Mouse (Mus musculus): ENCODE measurements around the gene Stim2. TPM values are rescaled to one million over a fixed set of nuclear protein-coding genes. Genes with fewer than 3 reads are reported as not detected.
A peak's percentile ranks its signal among the peaks of the same experiment; 100 is the strongest.

The Stim2 gene
- polyA plus RNA-seq, 1 experiment, result 41.2 TPM

GRCm38 (mm10) chr5:54025630-54026029, 27.3 kb downstream of the Stim2 start:
- H3K36me3 ChIP-seq (ENCODE audit: control insufficient read depth, insufficient read depth, low read length), result no peaks in the 10 kb centered on the region
- H3K4me3 ChIP-seq (ENCODE audit: control insufficient read depth, insufficient read depth, low read length), result no peak overlapping the region
- 51% methylated on average over 2 of the region's 2 CpGs for WGBS
- no peaks in the 10 kb centered on the region for H3K27me3 ChIP-seq (ENCODE audit: control insufficient read depth, insufficient read depth, low read length)
- TF ChIP-seq POLR2A (IDR thresholded peaks at IDR 0.05; ENCODE audit: control insufficient read depth, extremely low read depth, insufficient read depth, low read length, poor library complexity), result no peak
- no peak for TF ChIP-seq CTCF (IDR thresholded peaks at IDR 0.05; ENCODE audit: borderline replicate concordance, control insufficient read depth, extremely low read depth, insufficient read depth, low read length, poor library complexity)
- peaks cover 3% of the 10 kb centered on the region; the same call in 1 of the 2 replicates for H3K4me1 ChIP-seq (replicated peaks; ENCODE audit: control insufficient read depth, insufficient read depth, low read length)
- DNase-seq, result no peak
- no peak overlapping the region for H3K27ac ChIP-seq (ENCODE audit: control insufficient read depth, insufficient read depth, low read length)

- H3K27ac ChIP-seq (ENCODE audit: control insufficient read depth, insufficient read depth, low read length), result no peak overlapping the region
- H3K4me1 ChIP-seq (replicated peaks; ENCODE audit: control insufficient read depth, insufficient read depth, low read length), result peaks cover 2% of the 10 kb centered on the region; the same call in 1 of the 2 replicates
- no peaks in the 10 kb centered on the region for H3K27me3 ChIP-seq (ENCODE audit: control insufficient read depth, insufficient read depth, low read length)
- DNase-seq, result no peak
- H3K4me3 ChIP-seq (ENCODE audit: control insufficient read depth, insufficient read depth, low read length), result no peak overlapping the region
- TF ChIP-seq CTCF (IDR thresholded peaks at IDR 0.05; ENCODE audit: borderline replicate concordance, control insufficient read depth, extremely low read depth, insufficient read depth, low read length, poor library complexity) (no peak), POLR2A (IDR thresholded peaks at IDR 0.05; ENCODE audit: control insufficient read depth, extremely low read depth, insufficient read depth, low read length, poor library complexity) (no peak)
- no peaks in the 10 kb centered on the region for H3K36me3 ChIP-seq (ENCODE audit: control insufficient read depth, insufficient read depth, low read length)
- WGBS, result 93% methylated on average over 5 of the region's 5 CpGs
Measured at GRCm38 (mm10) chr5:54033217-54033616, 34.9 kb downstream of the Stim2 start.

- peaks cover 5% of the 10 kb centered on the region for H3K4me1 ChIP-seq (replicated peaks; ENCODE audit: control insufficient read depth, insufficient read depth, low read length)
- WGBS, result 69% methylated on average over 1 of the region's 1 CpGs
- no peak overlapping the region for H3K27ac ChIP-seq (ENCODE audit: control insufficient read depth, insufficient read depth, low read length)
- no peak for TF ChIP-seq CTCF (IDR thresholded peaks at IDR 0.05; ENCODE audit: borderline replicate concordance, control insufficient read depth, extremely low read depth, insufficient read depth, low read length, poor library complexity)
- no peak for TF ChIP-seq POLR2A (IDR thresholded peaks at IDR 0.05; ENCODE audit: control insufficient read depth, extremely low read depth, insufficient read depth, low read length, poor library complexity)
- H3K36me3 ChIP-seq (ENCODE audit: control insufficient read depth, insufficient read depth, low read length), result no peaks in the 10 kb centered on the region
- no peaks in the 10 kb centered on the region for H3K27me3 ChIP-seq (ENCODE audit: control insufficient read depth, insufficient read depth, low read length)
- H3K4me3 ChIP-seq (ENCODE audit: control insufficient read depth, insufficient read depth, low read length), result no peak overlapping the region
- no peak for DNase-seq
Measured at GRCm38 (mm10) chr5:54034680-54035079, 36.4 kb downstream of the Stim2 start.

- H3K4me3 ChIP-seq (ENCODE audit: control insufficient read depth, insufficient read depth, low read length), result no peak overlapping the region
- H3K27ac ChIP-seq (ENCODE audit: control insufficient read depth, insufficient read depth, low read length), result no peak overlapping the region
- WGBS, result 50% methylated on average over 4 of the region's 4 CpGs
Measured at GRCm38 (mm10) chr5:54038615-54039014, 40.3 kb downstream of the Stim2 start.

GRCm38 (mm10) chr5:54040527-54040926, 42.2 kb downstream of the Stim2 start:
- DNase-seq, result no peak
- H3K4me3 ChIP-seq (ENCODE audit: control insufficient read depth, insufficient read depth, low read length), result no peak overlapping the region
- peaks cover 12% of the 10 kb centered on the region for H3K4me1 ChIP-seq (replicated peaks; ENCODE audit: control insufficient read depth, insufficient read depth, low read length)
- H3K27ac ChIP-seq (ENCODE audit: control insufficient read depth, insufficient read depth, low read length), result no peak overlapping the region
- no peaks in the 10 kb centered on the region for H3K27me3 ChIP-seq (ENCODE audit: control insufficient read depth, insufficient read depth, low read length)
- 87% methylated on average over 8 of the region's 8 CpGs for WGBS
- H3K36me3 ChIP-seq (ENCODE audit: control insufficient read depth, insufficient read depth, low read length), result no peaks in the 10 kb centered on the region
- TF ChIP-seq POLR2A (IDR thresholded peaks at IDR 0.05; ENCODE audit: control insufficient read depth, extremely low read depth, insufficient read depth, low read length, poor library complexity) (no peak), CTCF (IDR thresholded peaks at IDR 0.05; ENCODE audit: borderline replicate concordance, control insufficient read depth, extremely low read depth, insufficient read depth, low read length, poor library complexity) (no peak)

More at GRCm38 (mm10) chr5:54038615-54039014, 40.3 kb downstream of the Stim2 start:
- no peak for DNase-seq
- Histone ChIP-seq H3K27me3 (ENCODE audit: control insufficient read depth, insufficient read depth, low read length) (no peaks in the 10 kb centered on the region), H3K36me3 (ENCODE audit: control insufficient read depth, insufficient read depth, low read length) (no peaks in the 10 kb centered on the region), H3K4me1 (replicated peaks; ENCODE audit: control insufficient read depth, insufficient read depth, low read length) (peaks cover 5% of the 10 kb centered on the region; the same call in 1 of the 2 replicates)
- no peak for TF ChIP-seq CTCF (IDR thresholded peaks at IDR 0.05; ENCODE audit: borderline replicate concordance, control insufficient read depth, extremely low read depth, insufficient read depth, low read length, poor library complexity)
- TF ChIP-seq POLR2A (IDR thresholded peaks at IDR 0.05; ENCODE audit: control insufficient read depth, extremely low read depth, insufficient read depth, low read length, poor library complexity), result no peak

GRCm38 (mm10) chr5:54042013-54042412, 43.7 kb downstream of the Stim2 start:
- no peak for TF ChIP-seq CTCF (IDR thresholded peaks at IDR 0.05; ENCODE audit: borderline replicate concordance, control insufficient read depth, extremely low read depth, insufficient read depth, low read length, poor library complexity)
- TF ChIP-seq POLR2A (IDR thresholded peaks at IDR 0.05; ENCODE audit: control insufficient read depth, extremely low read depth, insufficient read depth, low read length, poor library complexity), result no peak
- H3K4me1 ChIP-seq (replicated peaks; ENCODE audit: control insufficient read depth, insufficient read depth, low read length), result peaks cover 17% of the 10 kb centered on the region
- over 99% methylated on average over 7 of the region's 7 CpGs for WGBS
- H3K27ac ChIP-seq (ENCODE audit: control insufficient read depth, insufficient read depth, low read length), result no peak overlapping the region
- no peak for DNase-seq
- no peaks in the 10 kb centered on the region for H3K27me3 ChIP-seq (ENCODE audit: control insufficient read depth, insufficient read depth, low read length)
- H3K36me3 ChIP-seq (ENCODE audit: control insufficient read depth, insufficient read depth, low read length), result no peaks in the 10 kb centered on the region
- H3K4me3 ChIP-seq (ENCODE audit: control insufficient read depth, insufficient read depth, low read length), result no peak overlapping the region

- 3% methylated on average over 3 of the region's 3 CpGs for WGBS
- Histone ChIP-seq H3K27ac (ENCODE audit: control insufficient read depth, insufficient read depth, low read length) (peak overlapping the region; percentile 3; the same call in 1 of the 2 replicates), H3K27me3 (ENCODE audit: control insufficient read depth, insufficient read depth, low read length) (no peaks in the 10 kb centered on the region), H3K36me3 (ENCODE audit: control insufficient read depth, insufficient read depth, low read length) (no peaks in the 10 kb centered on the region), H3K4me3 (ENCODE audit: control insufficient read depth, insufficient read depth, low read length) (no peak overlapping the region), H3K4me1 (replicated peaks; ENCODE audit: control insufficient read depth, insufficient read depth, low read length) (peaks cover 15% of the 10 kb centered on the region)
- peak; percentile 14 for DNase-seq
- TF ChIP-seq POLR2A (IDR thresholded peaks at IDR 0.05; ENCODE audit: control insufficient read depth, extremely low read depth, insufficient read depth, low read length, poor library complexity), result no peak
- TF ChIP-seq CTCF (IDR thresholded peaks at IDR 0.05; ENCODE audit: borderline replicate concordance, control insufficient read depth, extremely low read depth, insufficient read depth, low read length, poor library complexity), result no peak
Measured at GRCm38 (mm10) chr5:54045523-54045922, 47.2 kb downstream of the Stim2 start.

Measured in thymus, adult 2 months (tissue).